Mouse (Mus musculus) kidney, embryonic 15.5 days (tissue): Measurements from ENCODE around the gene Nell1. TPM values are rescaled to one million over a fixed set of nuclear protein-coding genes. Genes with fewer than 3 reads are reported as not detected.

Experiments used
- ATAC-seq: fragments of 200-750 bp; cut with Nextera tagmentation; replicated peaks from 2 replicates; pipeline ENCODE4 v1.8.0; 2017; ENCODE audit warnings: moderate TSS enrichment; ENCODE audit not compliant: low FRiP score
- H3K27ac ChIP-seq: fragments of 300-500 bp; sonication (generic); 2 replicates; pipeline ENCODE4 v1.5.1; 2015; ENCODE audit warnings: mild to moderate bottlenecking, inconsistent platforms
- H3K27me3 ChIP-seq: fragments of 300-500 bp; sonication (generic); 2 replicates; pipeline ENCODE4 v1.6.1; 2015; ENCODE audit warnings: inconsistent platforms
- H3K36me3 ChIP-seq: fragments of 300-500 bp; sonication (generic); 2 replicates; pipeline ENCODE4 v1.6.1; 2015; ENCODE audit warnings: inconsistent platforms
- H3K4me1 ChIP-seq: fragments of 300-500 bp; sonication (generic); 2 replicates; pipeline ENCODE4 v1.6.1; 2015; ENCODE audit warnings: inconsistent platforms
- H3K4me2 ChIP-seq: fragments of 300-500 bp; sonication (generic); 2 replicates; pipeline ENCODE4 v1.6.1; 2015; ENCODE audit warnings: moderate library complexity, mild to moderate bottlenecking, inconsistent platforms
- H3K4me3 ChIP-seq: fragments of 300-500 bp; sonication (generic); replicated peaks from 2 replicates; pipeline ENCODE4 v1.5.1; 2015; ENCODE audit warnings: mild to moderate bottlenecking, inconsistent platforms
- H3K9ac ChIP-seq: fragments of 300-500 bp; sonication (generic); 2 replicates; pipeline ENCODE4 v1.6.1; 2015; ENCODE audit warnings: mild to moderate bottlenecking, inconsistent platforms
- H3K9me3 ChIP-seq: fragments of 300-500 bp; sonication (generic); replicated peaks from 2 replicates; pipeline ENCODE4 v1.6.1; 2016; ENCODE audit warnings: inconsistent platforms
- WGBS: fragments of 180-500 bp; shearing (Covaris S2); methylation state at CpG from one replicate; pipeline ENCODE4 v1.1.7; 2015; ENCODE audit warnings: mixed read lengths; 5-methylcytosine and 5-hydroxymethylcytosine counted together
- polyA plus RNA-seq: library from polyadenylated mRNA; unstranded; fragments of >200 nt; fragmentation: Nextera tagmentation; extraction: Ambion mirVana; gene quantifications from 2 replicates; pipeline ENCODE4 v1.2.1, GENCODE M21; 2015

The Nell1 gene
- polyA plus RNA-seq, 1 experiment from 2014 or later, result 11.5 TPM

DNA sequence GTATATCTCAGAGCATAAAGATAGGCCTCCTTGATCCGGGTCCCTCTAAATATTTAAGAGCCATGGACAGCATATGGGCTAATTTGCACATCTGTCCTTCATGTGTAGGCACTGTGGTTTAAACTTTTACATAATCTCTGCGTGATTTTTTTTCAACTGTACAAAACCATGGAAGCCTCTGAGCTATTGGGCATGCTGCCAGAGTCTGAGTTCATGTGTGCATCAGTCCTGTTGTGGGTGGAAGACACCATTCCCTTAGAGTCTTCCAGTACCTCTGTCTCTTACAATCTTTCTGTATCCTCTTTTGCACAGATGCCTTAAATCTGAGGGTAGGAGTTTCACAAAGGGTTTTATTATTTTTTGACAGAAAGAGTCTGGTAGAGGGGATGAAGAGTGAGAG is 639.4 kb downstream of the Nell1 start:
- Histone ChIP-seq H3K9me3 (no peaks in the 10 kb centered on the region), H3K27ac (no peak overlapping the region), H3K4me3 (no peak overlapping the region), H3K9ac (no peak overlapping the region), H3K4me2 (no peak overlapping the region), H3K4me1 (no peaks in the 10 kb centered on the region), H3K36me3 (no peaks in the 10 kb centered on the region), H3K27me3 (no peaks in the 10 kb centered on the region)
- no peak for ATAC-seq
- 76% methylated on average over 2 of the region's 2 CpGs for WGBS

DNA sequence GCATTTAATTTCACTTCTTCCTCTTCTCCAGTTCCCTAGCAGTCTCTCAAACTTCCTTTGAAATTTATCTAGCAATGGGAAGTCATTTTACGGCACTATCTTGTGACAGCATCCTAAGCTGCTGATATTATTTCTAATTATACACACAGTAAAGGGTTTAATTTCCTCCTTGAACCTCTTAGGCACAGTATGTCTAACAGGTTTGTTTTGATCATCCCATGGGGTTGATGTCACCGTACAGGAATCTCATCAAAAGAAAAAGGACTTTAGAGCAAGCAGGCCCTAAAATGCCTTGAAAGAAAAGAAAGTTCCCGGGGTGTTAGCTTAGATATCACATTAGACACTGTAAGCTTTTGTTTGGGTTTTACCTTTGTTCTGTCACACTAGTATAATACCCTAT is 654.5 kb downstream of the Nell1 start:
- no peak overlapping the region for H3K4me3 ChIP-seq
- H3K9ac ChIP-seq, result no peak overlapping the region
- H3K9me3 ChIP-seq, result no peaks in the 10 kb centered on the region
- no peaks in the 10 kb centered on the region for H3K4me1 ChIP-seq
- no peaks in the 10 kb centered on the region for H3K27me3 ChIP-seq
- H3K4me2 ChIP-seq, result no peak overlapping the region
- WGBS, result 42% methylated on average over 3 of the region's 3 CpGs
- ATAC-seq, result no peak
- no peaks in the 10 kb centered on the region for H3K36me3 ChIP-seq
- no peak overlapping the region for H3K27ac ChIP-seq

DNA sequence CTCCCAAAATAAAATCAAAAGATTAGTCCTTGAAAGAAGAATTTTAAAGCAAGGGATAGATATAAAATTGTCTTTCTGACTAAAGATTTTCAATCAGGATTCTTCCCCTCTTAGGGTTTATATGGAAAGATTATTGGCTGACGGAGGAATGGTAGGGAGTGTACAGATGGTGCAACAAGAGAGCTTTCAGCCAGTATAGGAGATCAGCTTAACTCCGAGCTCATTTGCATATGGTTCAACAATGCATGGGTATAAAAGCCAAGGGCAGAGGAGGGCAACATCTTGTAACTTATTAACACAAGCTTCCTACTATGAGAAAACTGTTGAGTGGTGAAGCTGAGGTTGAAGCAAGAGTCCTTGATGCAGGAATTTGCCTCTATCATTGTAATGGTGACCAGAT is 658.5 kb downstream of the Nell1 start:
- Histone ChIP-seq H3K4me1 (no peaks in the 10 kb centered on the region), H3K27me3 (no peaks in the 10 kb centered on the region), H3K27ac (no peak overlapping the region), H3K36me3 (no peaks in the 10 kb centered on the region), H3K9ac (no peak overlapping the region), H3K4me2 (no peak overlapping the region), H3K4me3 (no peak overlapping the region), H3K9me3 (no peaks in the 10 kb centered on the region)
- no peak for ATAC-seq
- WGBS, result 88% methylated on average over 2 of the region's 2 CpGs

DNA sequence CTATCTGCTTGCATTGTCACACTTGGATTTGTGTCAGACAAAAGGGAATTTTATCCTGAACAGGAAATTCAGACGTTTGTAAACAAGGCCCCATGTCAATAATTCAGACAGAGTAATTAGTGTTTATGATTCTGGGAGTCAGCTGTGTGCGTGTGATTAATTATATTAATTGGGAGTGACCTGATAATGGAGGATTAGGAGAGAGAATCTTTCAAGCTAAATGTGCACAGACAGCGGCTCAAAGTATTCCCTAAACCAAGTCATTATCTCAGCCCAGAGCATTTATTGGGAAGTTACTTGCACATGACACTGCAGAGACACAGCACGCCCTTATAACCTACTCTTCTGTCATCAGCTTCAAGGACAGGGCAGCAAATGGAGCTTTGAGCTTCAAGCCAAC is 697.6 kb downstream of the Nell1 start:
- H3K9me3 ChIP-seq, result no peaks in the 10 kb centered on the region
- H3K36me3 ChIP-seq, result no peaks in the 10 kb centered on the region
- H3K27me3 ChIP-seq, result no peaks in the 10 kb centered on the region
- ATAC-seq, result no peak
- H3K4me1 ChIP-seq, result no peaks in the 10 kb centered on the region
- no peak overlapping the region for H3K27ac ChIP-seq
- 68% methylated on average over 4 of the region's 4 CpGs for WGBS
- H3K4me2 ChIP-seq, result no peak overlapping the region
- H3K9ac ChIP-seq, result no peak overlapping the region
- H3K4me3 ChIP-seq, result no peak overlapping the region

DNA sequence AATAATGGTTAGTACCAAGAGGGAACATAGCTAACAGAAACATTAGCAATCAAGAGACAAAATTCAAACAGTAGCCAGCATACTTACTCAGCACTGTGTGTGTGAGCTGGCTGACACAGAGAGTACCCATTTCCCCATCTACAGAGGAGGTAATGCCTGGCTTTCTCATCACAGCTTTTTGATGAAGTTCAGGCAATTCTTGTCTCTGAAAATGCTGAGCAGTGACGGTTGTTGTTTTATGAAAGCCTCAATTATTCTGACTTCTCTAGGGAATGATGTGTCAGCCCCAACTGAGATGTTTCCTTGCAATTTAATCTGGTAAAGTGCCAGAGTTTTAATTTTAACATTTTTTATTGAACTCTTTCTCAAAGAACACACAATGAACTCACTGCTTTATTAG is 700.8 kb downstream of the Nell1 start:
- no peaks in the 10 kb centered on the region for H3K4me1 ChIP-seq
- H3K4me3 ChIP-seq, result no peak overlapping the region
- no peaks in the 10 kb centered on the region for H3K27me3 ChIP-seq
- ATAC-seq, result no peak
- no peak overlapping the region for H3K27ac ChIP-seq
- WGBS, result 73% methylated on average over 1 of the region's 1 CpGs
- H3K9me3 ChIP-seq, result no peaks in the 10 kb centered on the region
- no peak overlapping the region for H3K9ac ChIP-seq
- no peak overlapping the region for H3K4me2 ChIP-seq
- no peaks in the 10 kb centered on the region for H3K36me3 ChIP-seq

DNA sequence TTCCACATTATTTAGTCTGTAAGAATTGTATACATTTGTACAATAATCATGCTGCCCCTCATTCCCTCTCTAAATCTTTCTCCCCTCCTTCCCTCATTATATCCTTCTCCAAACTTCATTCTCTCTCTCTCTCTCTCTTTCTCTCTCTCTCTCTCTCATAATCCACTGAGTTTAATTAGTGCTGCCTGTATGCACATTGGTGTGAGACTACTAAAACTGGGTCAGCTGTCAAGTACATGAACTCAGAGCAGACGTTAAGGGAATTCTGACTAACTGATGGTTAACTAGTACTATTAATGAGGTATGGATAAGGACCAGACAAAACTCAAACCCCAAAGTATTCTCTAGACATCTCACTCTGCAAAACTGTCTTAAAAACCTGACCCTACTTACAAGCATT is 702.8 kb downstream of the Nell1 start:
- 70% methylated on average over 1 of the region's 1 CpGs for WGBS
- no peaks in the 10 kb centered on the region for H3K27me3 ChIP-seq
- no peak overlapping the region for H3K27ac ChIP-seq
- H3K9me3 ChIP-seq, result no peaks in the 10 kb centered on the region
- H3K4me2 ChIP-seq, result no peak overlapping the region
- H3K9ac ChIP-seq, result no peak overlapping the region
- no peaks in the 10 kb centered on the region for H3K36me3 ChIP-seq
- no peak for ATAC-seq
- no peaks in the 10 kb centered on the region for H3K4me1 ChIP-seq
- H3K4me3 ChIP-seq, result no peak overlapping the region

DNA sequence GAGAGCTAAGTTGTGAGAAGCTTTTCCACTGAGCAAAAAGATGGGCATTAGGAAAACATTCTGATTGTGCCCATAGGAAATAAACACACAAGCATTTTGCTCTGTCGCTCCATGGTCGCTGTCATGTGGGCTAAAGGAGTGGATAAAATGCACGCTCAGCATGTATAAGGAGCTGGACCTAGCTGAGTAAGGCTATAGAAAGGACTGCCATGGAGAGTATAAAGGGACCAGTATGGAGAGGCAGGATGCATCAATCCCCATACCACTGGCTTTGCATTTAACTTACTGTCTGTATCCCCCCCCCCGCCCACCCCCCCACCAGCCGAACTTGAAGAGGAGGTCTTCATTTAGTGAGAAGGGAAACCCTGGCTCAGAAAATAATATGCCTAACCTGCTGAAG is 711.7 kb downstream of the Nell1 start:
- no peak for ATAC-seq
- Histone ChIP-seq H3K4me1 (no peaks in the 10 kb centered on the region), H3K36me3 (no peaks in the 10 kb centered on the region), H3K4me3 (no peak overlapping the region), H3K27ac (no peak overlapping the region), H3K9me3 (no peaks in the 10 kb centered on the region), H3K9ac (no peak overlapping the region), H3K4me2 (no peak overlapping the region), H3K27me3 (no peaks in the 10 kb centered on the region)
- WGBS, result 80% methylated on average over 5 of the region's 5 CpGs

DNA sequence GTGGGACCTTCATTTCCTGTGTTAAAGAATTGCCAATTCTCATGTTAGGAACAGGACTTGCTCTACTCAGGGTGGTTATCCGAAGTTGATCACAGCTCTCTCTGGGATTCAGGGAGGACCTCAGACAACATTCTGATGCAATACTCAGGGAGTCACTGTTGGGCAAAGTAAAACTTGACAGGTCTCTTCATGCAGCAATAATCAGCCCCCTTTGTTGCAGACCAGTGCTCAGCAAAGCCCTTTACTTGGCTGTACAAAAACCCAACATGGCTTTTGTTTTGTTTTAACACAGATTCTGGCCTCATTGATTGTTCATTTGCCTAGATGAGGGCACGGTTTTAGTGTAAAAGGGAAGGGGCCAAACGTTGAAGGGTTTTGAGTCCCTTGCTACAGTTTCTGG is 750.5 kb downstream of the Nell1 start:
- H3K4me3 ChIP-seq, result no peak overlapping the region
- H3K36me3 ChIP-seq, result no peaks in the 10 kb centered on the region
- H3K4me2 ChIP-seq, result no peak overlapping the region
- no peaks in the 10 kb centered on the region for H3K27me3 ChIP-seq
- WGBS, result 71% methylated on average over 3 of the region's 3 CpGs
- H3K9me3 ChIP-seq, result no peaks in the 10 kb centered on the region
- ATAC-seq, result no peak
- no peak overlapping the region for H3K9ac ChIP-seq
- no peak overlapping the region for H3K27ac ChIP-seq
- H3K4me1 ChIP-seq, result no peaks in the 10 kb centered on the region

DNA sequence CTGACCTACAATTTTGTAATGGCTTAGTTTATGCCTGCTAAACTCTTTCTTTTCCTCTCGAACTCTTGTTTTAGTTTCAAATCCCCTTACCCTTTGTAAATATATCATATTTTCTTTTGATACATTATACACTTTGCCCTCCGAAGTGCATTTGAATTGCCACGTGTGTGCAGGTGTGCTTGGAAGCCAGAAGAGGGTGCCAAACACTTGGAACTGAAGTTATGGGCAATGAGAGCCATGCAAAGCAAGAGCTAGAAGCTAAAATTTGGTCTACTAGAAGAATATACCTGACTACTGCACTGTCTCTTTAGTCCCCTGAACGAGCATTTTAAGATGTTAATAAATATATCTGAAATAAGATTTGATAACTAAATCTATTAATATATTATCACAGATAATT is 756.3 kb downstream of the Nell1 start:
- no peak overlapping the region for H3K4me3 ChIP-seq
- no peaks in the 10 kb centered on the region for H3K36me3 ChIP-seq
- H3K4me2 ChIP-seq, result no peak overlapping the region
- no peak overlapping the region for H3K9ac ChIP-seq
- H3K4me1 ChIP-seq, result no peaks in the 10 kb centered on the region
- no peaks in the 10 kb centered on the region for H3K9me3 ChIP-seq
- 63% methylated on average over 4 of the region's 4 CpGs for WGBS
- H3K27ac ChIP-seq, result no peak overlapping the region
- ATAC-seq, result no peak
- H3K27me3 ChIP-seq, result no peaks in the 10 kb centered on the region

DNA sequence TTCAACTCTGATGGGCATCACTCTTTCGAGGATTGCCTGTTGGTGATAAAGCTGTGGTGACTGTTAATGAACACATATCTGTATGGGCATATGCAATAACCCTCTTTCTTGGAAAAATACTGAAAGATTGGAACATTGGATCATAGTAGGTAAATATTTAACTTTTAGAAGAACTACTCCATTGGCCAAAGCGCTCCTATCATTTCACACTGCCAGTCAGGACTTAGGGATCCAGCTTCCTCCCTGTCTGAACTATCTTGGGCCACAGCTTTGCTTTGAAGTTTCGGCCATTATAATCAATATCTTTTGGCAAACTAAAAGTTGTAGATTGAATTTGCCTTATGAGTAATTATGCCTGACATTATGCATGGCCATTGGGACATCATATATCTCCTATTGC is 780.9 kb downstream of the Nell1 start:
- H3K4me2 ChIP-seq, result no peak overlapping the region
- H3K36me3 ChIP-seq, result no peaks in the 10 kb centered on the region
- 91% methylated on average over 3 of the region's 3 CpGs for WGBS
- no peaks in the 10 kb centered on the region for H3K27me3 ChIP-seq
- H3K9ac ChIP-seq, result no peak overlapping the region
- H3K4me3 ChIP-seq, result no peak overlapping the region
- no peaks in the 10 kb centered on the region for H3K9me3 ChIP-seq
- no peak for ATAC-seq
- no peak overlapping the region for H3K27ac ChIP-seq
- H3K4me1 ChIP-seq, result no peaks in the 10 kb centered on the region

DNA sequence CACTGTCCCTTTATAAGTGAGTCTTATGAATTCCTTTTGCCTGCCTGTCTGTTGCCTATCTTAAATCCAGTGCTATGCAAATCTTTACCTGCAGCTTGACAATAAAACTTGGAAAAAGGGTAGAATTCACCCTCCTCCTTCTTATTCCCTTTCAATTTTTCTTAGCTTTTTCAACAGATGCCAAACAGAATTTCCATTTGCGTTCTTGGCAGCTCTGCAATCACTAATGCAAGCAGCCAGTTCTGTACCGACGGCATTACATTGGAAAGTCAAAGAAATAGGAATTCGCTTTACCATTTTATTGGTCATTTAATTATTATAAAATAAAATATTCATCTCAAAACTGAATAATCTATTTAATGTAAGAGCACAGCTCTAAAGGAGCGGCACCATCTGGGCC is 781.7 kb downstream of the Nell1 start:
- Histone ChIP-seq H3K27me3 (no peaks in the 10 kb centered on the region), H3K36me3 (no peaks in the 10 kb centered on the region), H3K9me3 (no peaks in the 10 kb centered on the region), H3K4me3 (no peak overlapping the region), H3K4me1 (no peaks in the 10 kb centered on the region), H3K4me2 (no peak overlapping the region), H3K9ac (no peak overlapping the region), H3K27ac (no peak overlapping the region)
- no peak for ATAC-seq
- 81% methylated on average over 5 of the region's 5 CpGs for WGBS

DNA sequence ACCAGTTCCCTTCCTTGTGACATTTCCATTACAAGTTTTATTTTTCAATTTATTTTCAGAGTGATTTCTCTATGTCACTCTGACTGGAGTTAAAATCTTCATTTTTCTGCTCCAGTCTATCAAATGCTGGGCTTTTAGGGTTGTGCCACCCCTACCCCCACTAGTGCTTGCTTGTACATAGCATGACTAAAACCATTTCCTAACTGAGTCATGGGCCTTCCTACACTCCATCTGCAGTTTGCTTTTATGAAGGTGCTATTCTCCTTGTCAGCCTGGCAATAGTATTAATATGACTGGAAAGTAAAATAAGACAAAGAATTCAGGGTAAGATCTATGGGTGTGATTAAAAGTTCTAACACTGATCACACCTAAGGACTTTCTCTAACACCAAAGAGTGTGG is 798.9 kb downstream of the Nell1 start:
- H3K4me3 ChIP-seq, result no peak overlapping the region
- no peak overlapping the region for H3K4me2 ChIP-seq
- no peaks in the 10 kb centered on the region for H3K27me3 ChIP-seq
- H3K9me3 ChIP-seq, result no peaks in the 10 kb centered on the region
- ATAC-seq, result no peak
- H3K27ac ChIP-seq, result no peak overlapping the region
- H3K9ac ChIP-seq, result no peak overlapping the region
- H3K4me1 ChIP-seq, result no peaks in the 10 kb centered on the region
- H3K36me3 ChIP-seq, result no peaks in the 10 kb centered on the region

DNA sequence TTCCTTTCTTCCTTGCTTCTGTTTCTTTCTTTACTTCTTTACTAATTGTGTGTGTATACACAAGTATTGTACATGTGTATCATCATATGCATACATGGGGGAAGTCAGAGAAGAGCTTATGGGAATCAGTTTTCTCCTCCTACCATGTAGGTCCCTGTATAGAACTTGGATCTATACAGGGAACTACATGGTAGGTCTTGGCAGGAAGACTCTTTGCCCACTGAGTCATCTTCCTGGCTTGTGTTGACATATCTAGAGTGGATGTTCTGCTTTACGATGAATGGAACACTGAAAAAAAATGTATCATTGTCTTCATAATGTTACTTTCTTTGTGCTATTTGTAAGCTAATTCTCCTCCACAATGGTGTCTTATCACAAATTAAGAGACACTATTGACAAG is 806.4 kb downstream of the Nell1 start:
- no peaks in the 10 kb centered on the region for H3K27me3 ChIP-seq
- no peak overlapping the region for H3K9ac ChIP-seq
- H3K36me3 ChIP-seq, result no peaks in the 10 kb centered on the region
- 90% methylated on average over 1 of the region's 1 CpGs for WGBS
- no peak overlapping the region for H3K4me3 ChIP-seq
- no peaks in the 10 kb centered on the region for H3K9me3 ChIP-seq
- no peak overlapping the region for H3K4me2 ChIP-seq
- H3K4me1 ChIP-seq, result no peaks in the 10 kb centered on the region
- ATAC-seq, result no peak
- no peak overlapping the region for H3K27ac ChIP-seq
